Mouse (Mus musculus) left cerebral cortex, adult 11 months (tissue): ENCODE measurements around the gene Ddt.

Experiments
- DNase-seq: peaks from one replicate; pipeline ENCODE4 v3.0.0; 2022; ENCODE audit warnings: low spot score

The Ddt gene

GRCm38 (mm10) chr10:75772795-75773664, at the start of gene Ddt:
Gene Ddt, minus strand, starts transcription at chr10:75773414.
- peak; percentile 84 for DNase-seq

GRCm38 (mm10) chr10:75822443-75822842, 49.2 kb upstream of the Ddt start, which contains the start of gene Gstt4:
Gene Gstt4, minus strand, starts transcription at chr10:75822543.
- no peak for DNase-seq

GRCm38 (mm10) chr10:75819882-75820281, 46.7 kb upstream of the Ddt start:
- DNase-seq, result no peak

DNA sequence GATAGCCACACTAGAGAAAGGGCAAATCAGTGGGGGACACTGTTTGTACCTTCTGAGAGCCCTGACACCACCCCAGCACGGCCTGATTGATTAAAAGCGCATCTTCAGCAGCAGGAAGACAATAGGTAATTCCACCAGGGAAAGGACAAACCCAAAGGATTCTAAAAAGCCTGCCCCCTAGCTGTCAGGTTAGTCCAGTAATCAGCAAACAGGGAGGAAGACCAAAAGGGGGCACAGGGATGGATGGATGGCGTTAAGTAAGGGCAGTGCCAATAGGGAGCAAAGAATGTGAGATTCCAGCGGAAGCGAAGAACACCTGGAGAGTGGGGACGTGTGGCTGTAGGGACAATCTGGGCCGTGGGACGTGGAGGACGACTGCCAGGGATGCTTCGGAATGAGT, 45.4 kb upstream of the Ddt start:
- no peak for DNase-seq

DNA sequence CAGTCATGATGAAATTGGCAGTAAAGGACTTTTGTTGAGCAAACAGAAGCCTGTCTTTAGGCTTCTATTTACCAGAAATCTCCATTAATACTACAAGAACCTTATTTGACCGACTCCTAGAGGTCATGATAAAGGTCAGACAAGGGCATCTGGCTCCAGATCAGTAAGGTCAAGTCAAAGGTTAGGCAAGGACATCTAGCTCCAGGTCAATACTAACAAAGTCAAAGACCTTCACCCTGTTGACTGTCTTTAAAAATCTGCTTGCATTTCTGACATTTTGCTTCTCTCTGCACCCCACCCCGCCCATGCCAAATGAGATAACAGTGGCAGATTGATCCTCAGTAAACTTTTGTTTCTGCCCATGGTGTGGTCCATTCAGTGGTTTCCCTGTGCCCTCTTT, 31.0 kb upstream of the Ddt start:
- DNase-seq, result no peak

- DNase-seq, result no peak
These were observed 25.0 kb upstream of the Ddt start, which contains the start of gene Gstt1 for GRCm38 (mm10) chr10:75798176-75798696. Gene Gstt1, minus strand, starts transcription at chr10:75798584.

GRCm38 (mm10) chr10:75797619-75798175, 24.5 kb upstream of the Ddt start:
- peak; percentile 36 for DNase-seq

GRCm38 (mm10) chr10:75796731-75797516, 23.7 kb upstream of the Ddt start:
- DNase-seq, result no peak

DNA sequence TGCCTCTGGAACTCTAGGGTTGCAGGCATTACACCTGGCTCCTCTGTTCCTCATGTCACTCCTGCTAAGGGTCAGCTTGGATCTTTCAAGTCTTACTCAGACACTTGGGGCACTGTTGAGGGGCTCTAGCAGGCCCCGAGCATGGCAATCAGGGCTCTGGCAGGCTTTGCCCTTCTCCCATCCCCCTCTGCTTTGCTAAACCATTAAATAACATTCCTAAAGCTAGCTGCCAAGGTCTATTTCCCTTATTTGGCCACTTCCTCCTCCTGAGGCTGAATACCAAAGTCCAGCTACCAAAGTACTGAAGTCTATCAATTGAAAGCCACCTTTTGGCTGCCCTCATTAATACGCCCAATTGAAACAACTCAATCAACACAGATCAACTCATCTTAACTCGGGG, 21.7 kb upstream of the Ddt start:
- DNase-seq, result no peak

DNA sequence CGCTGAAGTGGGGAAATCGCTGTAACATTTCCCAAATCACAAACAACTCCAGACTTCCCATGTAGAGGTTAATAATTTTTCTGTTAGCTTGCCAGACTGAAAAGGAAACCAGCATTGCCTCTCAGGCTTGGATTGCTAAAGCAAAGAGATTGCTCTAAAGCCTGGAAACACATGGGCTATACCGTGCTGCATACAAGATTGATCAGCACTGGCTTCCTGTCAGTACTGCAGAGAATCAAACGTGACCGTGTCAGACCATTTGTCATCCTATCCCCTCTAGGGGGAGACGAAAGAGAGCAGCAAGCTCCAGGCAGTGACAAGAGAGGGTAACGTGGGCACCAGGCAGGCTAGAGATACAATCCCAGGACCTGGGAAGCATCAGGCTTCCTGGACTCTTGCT, 17.6 kb upstream of the Ddt start:
- DNase-seq, result no peak

DNA sequence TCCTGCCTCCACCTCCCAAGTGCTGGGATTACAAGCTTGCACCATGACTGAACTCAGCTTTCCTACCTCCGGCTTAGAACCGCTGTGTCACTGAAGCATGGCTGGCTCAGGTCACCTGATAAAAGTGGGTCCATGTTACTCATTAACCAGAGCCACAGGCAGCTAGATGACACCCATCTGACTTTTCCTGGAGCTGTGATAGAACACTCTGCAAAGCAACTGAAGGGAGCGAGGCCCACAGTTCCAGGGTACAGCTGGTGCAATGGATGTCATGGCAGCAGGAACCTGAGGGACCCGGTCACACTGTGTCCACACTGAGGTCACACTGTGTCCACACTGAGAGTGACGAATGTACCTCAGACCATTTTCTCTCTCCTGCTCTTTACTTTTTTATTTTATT, 16.6 kb upstream of the Ddt start:
- DNase-seq, result no peak

GRCm38 (mm10) chr10:75789081-75789735, 16.0 kb upstream of the Ddt start:
- no peak for DNase-seq

DNA sequence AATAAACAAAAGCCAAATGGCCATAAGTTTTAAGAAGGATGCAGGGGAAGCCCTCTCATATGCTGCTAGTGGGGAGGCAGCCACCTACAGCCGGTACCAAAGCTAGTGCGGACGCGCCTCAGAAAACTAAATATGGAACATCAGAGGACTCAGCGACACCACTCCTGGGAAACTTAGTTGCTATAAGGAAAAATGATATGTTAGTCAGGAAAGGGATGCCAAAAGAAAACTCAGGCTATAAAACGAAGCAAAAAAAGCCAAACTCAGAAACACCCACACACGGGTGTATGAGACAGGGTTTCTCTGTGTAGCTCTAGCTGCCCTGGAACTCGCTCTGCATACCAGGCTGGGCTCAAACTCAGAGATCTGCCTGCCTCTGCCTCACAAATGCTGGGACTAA, 15.1 kb upstream of the Ddt start:
- no peak for DNase-seq

DNA sequence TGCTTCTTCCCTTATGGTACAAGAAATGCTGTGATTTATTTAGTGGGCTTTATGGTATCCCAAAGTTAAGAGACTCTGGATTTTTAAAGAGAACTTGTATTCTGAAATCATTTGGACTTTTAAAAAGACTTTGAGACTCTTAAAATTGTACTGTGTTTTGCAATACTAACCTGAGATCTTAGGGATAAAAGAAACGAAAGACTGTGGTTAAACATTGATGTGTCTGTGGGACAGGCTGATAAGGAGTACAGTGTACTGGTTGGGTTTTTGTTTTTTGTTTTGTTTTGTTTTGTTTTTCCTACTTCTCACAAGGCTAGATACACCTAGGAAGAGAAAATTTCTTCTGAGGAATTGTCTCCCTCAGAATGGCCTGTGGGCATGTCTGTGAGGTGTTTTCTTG, 12.2 kb upstream of the Ddt start:
- no peak for DNase-seq

- DNase-seq, result no peak
These were observed 7.8 kb upstream of the Ddt start, which contains the start of the genes Gm20441 and Gstt3 for GRCm38 (mm10) chr10:75780769-75781578. Gene Gm20441, minus strand, starts transcription at chr10:75780954. Gene Gstt3, minus strand, starts transcription at chr10:75781414.

GRCm38 (mm10) chr10:75779206-75780174, 6.3 kb upstream of the Ddt start:
- no peak for DNase-seq

DNA sequence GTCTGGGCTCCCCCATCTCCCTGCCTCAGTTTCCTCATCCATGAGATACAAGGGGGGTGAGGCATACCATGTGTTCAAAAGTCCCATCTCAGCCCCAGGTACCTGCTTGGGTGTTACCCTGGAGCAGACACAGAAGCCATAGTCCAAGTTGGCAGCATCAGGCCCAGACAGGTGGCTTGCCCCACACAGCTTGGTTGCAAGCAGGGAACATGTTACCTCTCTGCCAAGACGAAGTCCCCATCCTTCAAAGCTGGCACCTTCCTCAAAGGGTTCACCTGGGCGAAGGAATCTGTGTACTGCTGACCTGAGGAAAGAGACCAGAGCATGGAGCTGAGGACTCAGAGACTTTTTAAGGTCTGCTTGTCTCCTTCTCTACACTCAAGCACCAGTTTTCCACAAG, 4.7 kb upstream of the Ddt start:
- no peak for DNase-seq

- DNase-seq, result no peak
These were observed 3.3 kb upstream of the Ddt start for GRCm38 (mm10) chr10:75776562-75776961.

- DNase-seq, result no peak
These were observed 1.4 kb upstream of the Ddt start for GRCm38 (mm10) chr10:75774587-75774986.

- no peak for DNase-seq
These were observed 888 bp upstream of the Ddt start for GRCm38 (mm10) chr10:75774102-75774501.
